Mouse (Mus musculus): ENCODE data around the gene Ptges2.

The Ptges2 gene

DNA sequence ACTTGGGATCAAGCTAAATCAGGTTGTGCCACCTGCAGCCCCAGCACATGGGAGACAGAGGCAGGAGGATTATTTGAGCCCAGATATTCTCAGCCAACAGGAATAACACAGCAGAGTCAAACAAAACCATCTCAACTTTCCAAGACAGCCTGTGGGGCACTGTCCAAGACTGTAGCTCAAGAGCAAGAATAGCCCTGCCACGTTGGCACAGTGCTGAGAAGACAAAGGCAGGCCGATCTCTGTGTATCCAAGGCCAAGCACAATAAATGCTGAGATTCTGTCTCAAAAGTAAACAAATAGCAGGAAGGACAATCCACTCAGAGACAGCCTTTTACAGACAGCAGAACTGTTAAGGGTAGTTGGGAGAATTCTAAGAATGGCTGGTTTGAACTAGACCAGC, 44.5 kb downstream of the Ptges2 start:
- in situ Hi-C loops (cut with MboI, MseI): no loop called here

DNA sequence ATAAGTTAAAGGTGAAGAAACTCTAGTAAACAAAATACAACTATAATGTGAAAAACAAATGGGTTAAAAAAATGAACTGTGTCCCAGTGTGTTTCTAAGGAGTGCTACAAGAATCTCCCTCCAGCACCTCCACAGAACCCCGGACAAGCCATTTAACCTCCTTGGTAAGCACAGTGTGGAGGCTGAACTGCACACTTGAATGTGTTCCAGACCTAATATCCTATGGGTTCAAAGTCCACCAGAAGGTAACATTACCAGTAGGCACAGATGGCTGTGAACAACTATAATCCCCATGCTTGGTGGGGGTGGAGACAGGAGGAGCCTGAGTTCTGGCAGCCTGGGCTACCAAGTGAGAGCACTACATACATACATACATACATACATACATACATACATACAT, 44.9 kb downstream of the Ptges2 start:
- in situ Hi-C loops (cut with MboI, MseI): no loop called here

- in situ Hi-C loops (cut with MboI, MseI): no loop called here
Measured at GRCm38 (mm10) chr2:32441550-32441949, 45.9 kb downstream of the Ptges2 start.

DNA sequence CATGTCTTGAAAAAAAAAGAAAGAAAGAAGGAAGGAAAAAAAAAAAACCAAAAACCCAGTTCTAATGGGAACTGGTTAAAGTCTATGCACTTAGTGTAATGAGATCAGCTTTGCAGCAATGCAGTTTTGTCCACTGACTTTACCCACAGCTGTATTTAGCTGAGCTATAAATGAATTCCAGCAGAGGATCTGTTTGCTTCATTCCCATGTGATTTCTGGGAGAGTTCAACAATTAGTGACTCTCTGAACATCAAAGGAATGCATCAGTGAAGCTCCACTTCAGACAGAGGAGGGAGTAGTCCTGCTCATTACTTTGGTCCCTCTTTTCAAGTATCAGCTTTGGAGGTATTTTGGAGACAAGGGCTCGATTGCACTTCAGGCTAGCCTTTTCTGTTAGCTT, 49.8 kb downstream of the Ptges2 start:
- in situ Hi-C loops (cut with MboI, MseI): no loop called here

DNA sequence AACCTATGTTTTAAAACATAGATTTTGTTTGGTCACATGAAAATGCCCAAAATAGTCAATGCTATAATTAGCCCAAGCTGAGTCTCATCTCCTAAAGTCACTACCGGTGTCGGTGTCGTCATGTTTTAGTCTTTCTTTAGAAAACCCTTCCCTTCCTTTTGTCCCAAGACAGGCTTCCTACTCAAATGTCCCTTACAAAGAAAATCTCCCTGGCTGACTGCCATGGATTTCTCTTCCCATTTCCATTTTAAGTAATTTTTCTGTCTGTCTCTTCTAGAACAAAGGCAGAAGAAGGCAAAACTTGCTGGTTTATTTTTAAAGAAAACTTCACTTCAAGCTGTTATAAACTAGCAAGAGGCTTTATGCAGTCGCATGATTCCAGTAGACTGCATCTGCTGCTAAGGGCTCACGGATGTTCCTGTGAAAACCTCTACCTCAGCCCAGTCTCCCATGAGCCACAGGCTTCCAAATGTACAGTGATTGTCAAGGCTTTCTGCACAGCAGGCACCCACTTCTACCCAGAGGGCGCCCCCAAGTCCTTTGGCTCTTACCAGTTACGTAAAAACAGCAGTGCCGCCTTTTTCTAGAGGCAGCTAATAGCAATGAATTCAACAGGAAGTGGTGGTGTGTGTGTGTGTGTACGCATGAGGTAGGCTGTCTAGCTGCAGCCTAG, 51.7 kb downstream of the Ptges2 start:
- in situ Hi-C loops (cut with MboI, MseI): no loop called here

- in situ Hi-C loops (cut with MboI, MseI): no loop called here
Measured at GRCm38 (mm10) chr2:32448480-32448879, 52.8 kb downstream of the Ptges2 start.

DNA sequence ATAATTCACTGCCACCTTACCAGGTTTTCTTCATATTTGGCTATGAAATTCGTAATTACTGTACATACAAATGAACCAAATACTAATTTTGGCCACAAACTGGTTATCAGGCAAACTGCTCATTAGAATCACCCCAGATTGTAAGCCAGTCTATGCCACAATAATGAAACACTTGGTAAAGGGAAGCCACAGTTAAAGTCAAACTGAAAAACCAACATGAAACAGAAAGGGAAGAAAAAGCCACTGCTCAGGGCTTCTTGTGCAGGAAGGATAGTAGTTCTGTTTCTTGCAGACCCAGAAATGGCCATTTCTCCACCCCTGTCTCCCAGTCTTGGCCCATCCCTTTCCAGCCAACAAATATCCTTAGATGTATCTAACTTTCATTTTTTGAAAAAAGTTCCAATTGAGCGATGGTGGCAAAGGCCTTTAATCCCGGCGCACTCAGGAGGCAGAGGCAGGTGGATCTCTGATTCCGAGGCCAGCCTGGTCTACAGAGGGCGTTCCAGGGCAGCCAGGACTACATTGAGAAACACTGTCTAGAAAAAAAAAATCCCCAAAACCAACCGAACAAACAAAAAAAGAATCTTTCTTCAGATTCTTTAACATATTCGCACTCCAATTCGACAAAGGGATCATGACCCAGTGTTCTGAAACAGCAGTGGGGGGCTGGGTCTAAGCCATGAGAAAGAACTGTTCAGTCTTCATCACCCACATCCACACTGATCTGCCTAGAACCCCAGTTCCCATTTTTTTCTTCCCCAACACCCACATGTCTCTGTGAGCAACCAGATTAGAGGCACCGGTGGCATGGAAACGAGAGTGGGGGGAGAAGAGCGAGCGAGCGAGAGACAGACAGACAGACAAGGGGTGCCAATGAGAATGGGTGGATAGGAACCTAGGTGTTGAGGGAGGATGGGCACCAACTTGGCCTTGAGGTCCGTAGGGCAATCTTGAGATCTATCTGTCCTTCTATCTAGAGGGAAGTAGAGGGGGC, 54.4 kb downstream of the Ptges2 start, which contains the start of gene Naif1:
TSS of gene Naif1 (plus strand) at position 697 of the 994 bp plus-strand sequence.
- in situ Hi-C loops (cut with MboI, MseI): no loop called here

DNA sequence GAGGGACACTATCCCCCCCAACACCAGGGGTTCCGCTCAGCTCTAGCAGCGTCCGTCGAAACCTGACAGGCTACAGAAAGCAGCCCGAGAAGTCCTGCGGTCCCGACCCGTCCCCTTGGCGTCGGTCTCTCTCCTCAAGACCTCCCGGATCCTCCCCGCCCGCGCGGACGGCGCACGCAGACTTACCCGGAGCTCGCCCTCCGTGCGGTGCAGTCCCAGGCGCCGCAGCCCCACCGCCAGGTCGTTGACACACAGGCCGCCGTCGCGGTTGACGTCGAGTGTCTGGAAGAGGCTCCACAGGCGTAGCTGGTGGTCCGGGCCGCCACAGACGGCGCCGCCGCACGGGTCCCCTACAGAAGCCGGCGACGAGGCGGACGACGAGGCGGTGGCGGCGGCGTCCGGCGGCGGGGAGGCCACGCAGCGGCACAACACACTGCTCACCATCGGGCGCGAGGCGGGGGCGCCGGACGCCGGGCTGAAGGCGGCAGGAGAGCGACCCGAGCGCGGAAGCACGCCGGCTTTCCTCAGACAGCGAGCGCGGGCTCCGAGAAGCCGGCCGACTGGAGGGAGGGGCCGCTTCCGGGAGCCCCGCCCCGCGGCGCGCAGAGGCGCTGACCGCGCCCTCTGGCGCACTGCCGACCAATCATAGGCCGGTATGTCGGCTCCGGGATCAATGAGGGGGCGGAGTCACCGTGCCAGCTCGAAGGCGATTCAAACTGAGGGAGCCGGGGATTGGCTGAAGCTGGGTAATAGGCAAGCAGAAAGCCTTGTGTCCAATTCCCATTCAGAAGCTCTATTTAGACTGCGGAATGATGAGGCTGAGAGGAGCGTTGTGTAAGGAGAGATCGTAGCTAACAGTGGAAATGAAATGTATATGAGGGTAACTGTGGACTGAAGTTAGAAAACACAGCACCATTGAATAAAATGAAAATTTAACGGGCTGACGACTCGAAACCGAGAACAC, 55.5 kb downstream of the Ptges2 start, which contains the start of gene Slc25a25:
TSS of gene Slc25a25 (minus strand) at position 565 of the 964 bp plus-strand sequence.
- in situ Hi-C loops (cut with MboI, MseI): no loop called here

DNA sequence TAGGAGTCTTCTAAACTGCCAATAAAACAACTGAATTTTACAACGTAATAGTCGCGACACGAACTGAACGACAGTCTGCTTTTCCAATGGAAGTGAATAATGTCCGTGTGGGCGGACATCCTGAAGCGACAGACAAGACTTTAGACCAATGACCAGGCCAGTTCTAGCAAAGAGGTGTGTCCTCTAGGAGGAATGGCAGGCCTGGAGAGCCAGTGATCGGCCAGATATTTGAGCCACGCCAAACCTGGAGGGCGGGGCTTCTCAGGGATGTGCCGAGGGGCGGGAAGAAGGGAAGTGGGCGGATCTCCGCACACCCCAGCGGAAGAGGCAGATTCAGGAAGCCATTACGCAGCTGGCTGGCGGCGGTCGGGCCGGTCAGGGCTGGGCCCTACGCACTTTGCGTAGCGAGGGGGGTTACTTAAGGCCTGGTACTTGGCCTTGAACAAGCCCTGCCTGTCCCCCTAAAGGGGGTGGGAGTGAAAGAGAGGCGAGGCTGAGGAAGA, 56.2 kb downstream of the Ptges2 start:
- in situ Hi-C loops (cut with MboI, MseI): no loop called here

DNA sequence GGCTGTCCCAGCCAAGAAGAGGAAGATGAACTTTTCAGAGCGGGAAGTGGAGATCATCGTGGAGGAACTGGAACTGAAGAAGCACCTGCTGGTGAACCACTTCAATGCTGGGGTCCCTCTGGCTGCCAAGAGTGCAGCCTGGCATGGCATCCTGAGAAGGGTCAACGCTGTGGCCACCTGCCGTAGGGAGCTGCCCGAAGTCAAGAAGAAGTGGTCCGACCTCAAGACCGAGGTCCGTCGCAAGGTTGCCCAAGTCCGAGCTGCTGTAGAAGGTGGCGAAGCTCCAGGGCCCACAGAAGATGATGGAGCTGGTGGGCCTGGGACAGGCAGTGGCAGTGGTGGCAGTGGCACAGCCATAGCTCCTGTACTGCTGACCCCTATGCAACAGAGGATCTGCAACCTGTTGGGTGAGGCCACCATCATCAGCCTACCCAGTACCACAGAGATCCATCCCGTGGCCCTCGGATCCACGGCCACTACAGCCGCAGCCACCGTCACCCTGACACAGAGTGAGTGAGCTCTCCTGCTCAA, 56.8 kb downstream of the Ptges2 start:
- in situ Hi-C loops (cut with MboI, MseI): no loop called here

DNA sequence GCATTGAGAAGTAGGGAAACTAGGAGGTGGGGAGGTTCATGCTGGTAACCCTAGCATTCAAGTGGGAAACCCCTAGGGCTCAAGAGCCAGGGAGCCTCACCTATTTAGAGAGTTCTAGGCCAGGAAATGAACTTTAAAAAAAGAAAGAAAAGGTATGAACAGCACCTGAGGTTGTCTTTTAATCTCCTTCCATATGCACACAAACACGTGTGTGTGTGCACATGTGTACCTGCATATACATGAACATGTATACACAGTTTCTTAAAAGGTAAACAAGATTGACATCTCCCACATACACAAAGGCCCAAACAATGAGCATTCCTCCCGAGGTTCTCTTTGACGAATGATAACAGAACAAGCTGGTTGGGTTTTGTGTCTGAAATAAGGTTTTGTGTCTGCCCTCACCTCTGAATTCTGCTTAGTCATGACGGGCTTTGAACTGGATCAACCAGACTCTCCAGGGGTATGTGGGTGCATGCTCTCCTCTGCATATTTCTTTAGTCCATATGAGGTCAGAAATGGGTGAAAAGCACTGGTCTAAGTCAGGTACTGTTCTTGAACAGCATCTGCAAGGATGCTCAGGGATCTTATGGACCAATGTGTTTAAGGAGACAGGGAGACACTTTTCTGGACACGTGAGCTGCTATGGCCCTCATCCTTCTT, 58.1 kb downstream of the Ptges2 start:
- in situ Hi-C loops (cut with MboI, MseI): no loop called here

- in situ Hi-C loops (cut with MboI, MseI): no loop called here
Measured at GRCm38 (mm10) chr2:32454633-32455032, 58.9 kb downstream of the Ptges2 start.

DNA sequence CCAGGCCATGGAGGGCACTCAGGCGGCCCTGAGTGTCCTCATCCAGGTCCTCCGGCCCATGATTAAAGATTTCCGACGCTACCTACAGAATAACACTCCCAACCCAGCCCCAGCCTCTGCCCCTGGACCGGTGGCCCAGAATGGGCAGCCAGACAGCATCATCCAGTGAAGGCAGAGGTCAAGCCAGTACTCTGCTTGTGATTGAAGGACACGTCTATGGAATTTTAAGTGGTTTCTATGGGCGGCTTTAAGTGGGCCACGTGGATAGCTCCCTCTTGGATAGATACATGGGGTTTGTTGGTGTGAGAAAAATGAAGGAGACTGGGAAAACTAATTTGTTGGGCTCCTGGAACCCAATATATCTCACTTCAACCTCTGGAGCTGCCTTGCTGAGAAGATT, 59.4 kb downstream of the Ptges2 start:
- in situ Hi-C loops (cut with MboI, MseI): no loop called here

Measured in T-helper 1 cell (primary cell).